In the genomic region with DNA sequence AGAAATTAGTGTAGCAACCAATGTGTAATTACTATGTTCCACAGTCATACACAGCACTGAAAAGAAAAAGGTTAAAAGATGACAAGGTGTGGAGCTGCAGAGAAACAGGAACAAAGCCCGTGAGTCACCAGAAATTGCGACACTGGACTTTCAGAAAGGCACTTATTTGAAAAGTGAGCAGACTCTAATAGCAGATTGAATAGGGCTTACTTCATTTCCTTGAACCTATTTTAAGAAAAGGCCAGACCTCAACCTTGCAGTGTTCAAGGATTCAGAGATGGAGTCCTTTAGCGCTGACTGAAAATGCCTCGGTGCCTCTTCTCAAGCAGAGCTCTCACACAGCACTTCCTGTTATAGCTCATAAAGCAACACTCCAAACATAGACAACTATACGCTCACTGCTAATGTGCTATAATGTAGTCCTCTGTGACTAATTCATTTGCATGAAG, we compare ENCODE assay signal across 9 mouse cellular contexts.
DNase-seq lines count a peak whose midpoint lies in the region; ATAC-seq and TF ChIP-seq lines count a peak whose summit lies in the region.
"Had no signal": no experiment of that assay in that cellular context is flagged by ENCODE, and none has a peak within 500 bp of the region (broad histone marks: within the 10 kb centered on the region; RNA-seq: fewer than 3 reads in every experiment).

No protein-coding gene starts in this region.

- whole genome bisulfite sequencing in kidney, adult 2 months = 65% methylated on average over 5 of the region's 5 CpGs
- WGBS in thymus, adult 2 months = 26% methylated on average over 5 of the region's 5 CpGs

- no peaks in the 10 kb centered on the region for H3K36me3 ChIP-seq in kidney, adult 2 months (ENCODE audit: control insufficient read depth, insufficient read depth, low read length)
- peaks cover 8% of the 10 kb centered on the region for H3K36me3 ChIP-seq in megakaryocyte, embryonic 14.5 days (replicated peaks; ENCODE audit: low read length)
- H3K36me3 ChIP-seq in thymus, adult 2 months (ENCODE audit: control insufficient read depth, insufficient read depth, low read length) = no peaks in the 10 kb centered on the region

- H3K4me3 ChIP-seq in kidney, adult 2 months (ENCODE audit: insufficient read depth, low read depth, low read length) = no peak overlapping the region
- peak overlapping the region; percentile 62 for H3K4me3 ChIP-seq in megakaryocyte, embryonic 14.5 days (replicated peaks)
- H3K4me3 ChIP-seq in thymus, adult 2 months (ENCODE audit: control insufficient read depth, insufficient read depth, low read length) = no peak overlapping the region
- H3K4me3 ChIP-seq: midbrain, embryonic 12.5 days had no signal

- TF ChIP-seq POLR2A in kidney, adult 2 months (IDR thresholded peaks at IDR 0.05; ENCODE audit: low read depth, low read length) = no peak
- TF ChIP-seq POLR2A in thymus, adult 2 months (IDR thresholded peaks at IDR 0.05; ENCODE audit: control insufficient read depth, extremely low read depth, insufficient read depth, low read length, poor library complexity) = no peak

- peak; percentile 94 for ATAC-seq in granulocyte monocyte progenitor cell, adult 5-6 weeks (replicated peaks; ENCODE audit: poor library complexity, severe bottlenecking)

- DNase-seq in kidney, adult 2 months = peak; percentile 48
- DNase-seq in kidney, postnatal 10 days = no peak
- peak; percentile 29 for DNase-seq in MN1 (ENCODE audit: low spot score)
- DNase-seq in layer of hippocampus, adult 18-20 months (ENCODE audit: low spot score in 2 of 2) = no peak
- no peak for DNase-seq in thymus, adult 2 months
- no peak for DNase-seq in gastrocnemius, adult 18-20 months (ENCODE audit: low spot score)

- no peaks in the 10 kb centered on the region for H3K9me3 ChIP-seq in megakaryocyte, embryonic 14.5 days
- H3K9me3 ChIP-seq: midbrain, embryonic 12.5 days had no signal

- no peaks in the 10 kb centered on the region; the same call in 1 of the 2 replicates for H3K4me1 ChIP-seq in kidney, adult 2 months (ENCODE audit: control insufficient read depth, insufficient read depth, low read length)
- H3K4me1 ChIP-seq in megakaryocyte, embryonic 14.5 days = peaks cover 13% of the 10 kb centered on the region
- H3K4me1 ChIP-seq in thymus, adult 2 months (replicated peaks; ENCODE audit: control insufficient read depth, insufficient read depth, low read length) = peaks cover 2% of the 10 kb centered on the region; the same call in 1 of the 2 replicates
- H3K4me1 ChIP-seq: midbrain, embryonic 12.5 days had no signal

- no peaks in the 10 kb centered on the region for H3K27me3 ChIP-seq in kidney, adult 2 months (replicated peaks; ENCODE audit: control insufficient read depth, insufficient read depth, low read length)
- no peaks in the 10 kb centered on the region for H3K27me3 ChIP-seq in megakaryocyte, embryonic 14.5 days (replicated peaks)
- no peaks in the 10 kb centered on the region for H3K27me3 ChIP-seq in thymus, adult 2 months (ENCODE audit: control insufficient read depth, insufficient read depth, low read length)
- H3K27me3 ChIP-seq: midbrain, embryonic 12.5 days had no signal

- peak overlapping the region; percentile 64 for H3K27ac ChIP-seq in kidney, adult 2 months (ENCODE audit: insufficient read depth, low read depth, low read length)
- H3K27ac ChIP-seq in thymus, adult 2 months (ENCODE audit: control insufficient read depth, insufficient read depth, low read length) = no peak overlapping the region
- H3K27ac ChIP-seq: midbrain, embryonic 12.5 days had no signal

- no peak for TF ChIP-seq CTCF in kidney, adult 2 months (conservative IDR thresholded peaks at IDR 0.05; ENCODE audit: insufficient read depth, insufficient read length, low read depth, low read length)
- no peak for TF ChIP-seq CTCF in thymus, adult 2 months (IDR thresholded peaks at IDR 0.05; ENCODE audit: borderline replicate concordance, control insufficient read depth, extremely low read depth, insufficient read depth, low read length, poor library complexity)

Comparison
In these comparisons a context has a peak if more than half of its experiments do, and no peak if none do; other contexts are left out.
1. DNase-seq: peak in kidney, adult 2 months (single experiment) and MN1 (single experiment); none in kidney, postnatal 10 days (single experiment), layer of hippocampus, adult 18-20 months (0 of 2), thymus, adult 2 months (single experiment) and gastrocnemius, adult 18-20 months (single experiment).